Mouse (Mus musculus) intestine, embryonic 15.5 days (tissue): ENCODE data around the gene Vipr1. TPM values are rescaled to one million over a fixed set of nuclear protein-coding genes. Genes with fewer than 3 reads are reported as not detected.

Experiments
- ATAC-seq: fragments of 200-750 bp; cut with Nextera tagmentation; 2 replicates; pipeline ENCODE4 v1.8.0; 2017; ENCODE audit warnings: moderate TSS enrichment, moderate library complexity
- H3K27ac ChIP-seq: fragments of 300-500 bp; sonication (generic); 2 replicates; pipeline ENCODE4 v1.5.1; 2015; ENCODE audit warnings: mild to moderate bottlenecking, inconsistent platforms
- H3K27me3 ChIP-seq: fragments of 300-500 bp; sonication (generic); replicated peaks from 2 replicates; pipeline ENCODE4 v1.6.1; 2015; ENCODE audit warnings: inconsistent platforms
- H3K36me3 ChIP-seq: fragments of 300-500 bp; sonication (generic); 2 replicates; pipeline ENCODE4 v1.6.1; 2015; ENCODE audit warnings: inconsistent platforms
- H3K4me1 ChIP-seq: fragments of 300-500 bp; sonication (generic); replicated peaks from 2 replicates; pipeline ENCODE4 v1.6.1; 2015; ENCODE audit warnings: inconsistent platforms
- H3K4me2 ChIP-seq: fragments of 300-500 bp; sonication (generic); replicated peaks from 2 replicates; pipeline ENCODE4 v1.6.1; 2015; ENCODE audit warnings: mild to moderate bottlenecking, inconsistent platforms
- H3K4me3 ChIP-seq: fragments of 300-500 bp; sonication (generic); replicated peaks from 2 replicates; pipeline ENCODE4 v1.5.1; 2015; ENCODE audit warnings: inconsistent platforms
- H3K9ac ChIP-seq: fragments of 300-500 bp; sonication (generic); 2 replicates; pipeline ENCODE4 v1.6.1; 2015; ENCODE audit warnings: inconsistent platforms
- H3K9me3 ChIP-seq: fragments of 300-500 bp; sonication (generic); 2 replicates; pipeline ENCODE4 v1.6.1; 2016; ENCODE audit warnings: inconsistent platforms
- WGBS: fragments of 180-500 bp; shearing (Covaris S2); methylation state at CpG from one replicate; pipeline ENCODE4 v1.1.7; 2015; 5-methylcytosine and 5-hydroxymethylcytosine counted together
- polyA plus RNA-seq: library from polyadenylated mRNA; unstranded; fragments of >200 nt; fragmentation: Nextera tagmentation; extraction: Ambion mirVana; gene quantifications from 2 replicates; pipeline ENCODE4 v1.2.1, GENCODE M21; 2015

Vipr1 gene
- polyA plus RNA-seq, 1 experiment from 2014 or later, result 7.0 TPM

DNA sequence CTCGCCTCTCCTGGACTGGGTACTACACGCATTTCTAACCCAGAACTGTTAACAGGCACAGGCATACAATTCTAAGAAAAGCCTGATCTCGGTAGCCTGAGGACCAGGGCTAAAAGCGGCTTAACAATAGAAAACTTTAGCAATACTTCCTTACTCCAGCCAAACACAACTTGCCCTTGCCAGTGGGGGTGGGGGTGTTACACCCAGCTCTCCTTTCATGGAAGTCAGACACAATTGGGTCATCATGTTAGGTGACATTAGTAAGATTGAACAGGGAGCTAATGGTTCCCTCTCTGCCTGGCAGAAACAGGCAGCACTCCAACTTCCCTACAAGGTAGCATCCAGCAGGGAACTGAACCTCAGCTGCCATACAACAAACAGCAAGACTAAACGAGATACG lies 33.1 kb upstream of the Vipr1 start:
- Histone ChIP-seq H3K27ac (no peak overlapping the region), H3K9ac (no peak overlapping the region), H3K36me3 (no peaks in the 10 kb centered on the region), H3K27me3 (no peaks in the 10 kb centered on the region), H3K4me3 (no peak overlapping the region), H3K4me2 (no peak overlapping the region), H3K4me1 (no peaks in the 10 kb centered on the region), H3K9me3 (no peaks in the 10 kb centered on the region)
- WGBS, result 70% methylated on average over 6 of the region's 6 CpGs
- ATAC-seq, result no peak

DNA sequence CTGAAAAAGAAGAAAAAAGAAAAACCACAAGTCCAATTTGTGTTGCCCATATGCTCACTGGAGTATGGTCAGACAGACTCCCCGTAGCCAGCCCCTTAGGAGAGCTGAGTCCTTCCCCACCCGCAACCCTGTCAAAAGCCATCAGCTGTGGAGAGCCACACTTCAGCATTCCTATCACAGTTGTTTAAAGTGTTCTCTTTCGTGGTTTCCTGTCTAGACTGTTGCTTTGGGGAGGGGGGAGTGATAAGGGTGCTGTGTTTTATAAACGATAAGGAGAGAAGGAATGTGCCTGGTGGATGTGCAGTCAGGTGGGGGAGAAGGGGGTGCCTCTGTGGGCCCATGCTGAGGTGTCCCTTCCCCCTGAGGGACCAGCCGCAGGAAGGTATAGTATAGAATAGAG lies 29.3 kb upstream of the Vipr1 start:
- Histone ChIP-seq H3K36me3 (no peaks in the 10 kb centered on the region), H3K27me3 (no peaks in the 10 kb centered on the region), H3K27ac (no peak overlapping the region), H3K9me3 (no peaks in the 10 kb centered on the region), H3K4me1 (no peaks in the 10 kb centered on the region), H3K4me2 (no peak overlapping the region), H3K4me3 (no peak overlapping the region), H3K9ac (no peak overlapping the region)
- ATAC-seq, result no peak
- WGBS, result 21% methylated on average over 4 of the region's 5 CpGs

DNA sequence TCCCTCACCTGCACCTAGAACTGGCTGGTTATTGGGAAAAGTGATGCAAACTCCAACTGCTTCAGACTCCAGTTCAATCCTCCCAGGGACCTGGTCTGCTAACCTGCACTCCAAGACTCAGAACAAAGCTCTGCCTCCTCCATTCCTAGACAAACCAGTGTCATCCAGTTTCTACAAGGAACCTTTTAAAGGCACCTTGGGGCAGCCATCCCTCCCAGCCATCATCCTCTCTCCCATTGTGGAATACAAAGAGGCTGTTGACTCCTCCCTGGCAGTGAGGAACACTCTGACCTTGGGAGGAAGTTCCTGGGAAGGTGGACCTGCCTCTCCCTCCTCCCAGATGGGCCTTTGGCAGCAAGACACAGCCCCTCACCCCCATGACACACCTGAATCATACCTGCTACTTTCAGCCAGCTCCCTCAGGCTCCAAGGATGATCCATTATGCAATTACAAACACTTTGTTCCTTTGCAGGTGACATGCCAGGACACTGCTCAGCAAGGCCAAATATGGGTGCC lies 28.2 kb upstream of the Vipr1 start:
- H3K27me3 ChIP-seq, result no peaks in the 10 kb centered on the region
- no peaks in the 10 kb centered on the region for H3K4me1 ChIP-seq
- no peak overlapping the region for H3K4me2 ChIP-seq
- H3K27ac ChIP-seq, result no peak overlapping the region
- H3K36me3 ChIP-seq, result no peaks in the 10 kb centered on the region
- no peak overlapping the region for H3K4me3 ChIP-seq
- no peak for ATAC-seq
- no peak overlapping the region for H3K9ac ChIP-seq
- H3K9me3 ChIP-seq, result no peaks in the 10 kb centered on the region

DNA sequence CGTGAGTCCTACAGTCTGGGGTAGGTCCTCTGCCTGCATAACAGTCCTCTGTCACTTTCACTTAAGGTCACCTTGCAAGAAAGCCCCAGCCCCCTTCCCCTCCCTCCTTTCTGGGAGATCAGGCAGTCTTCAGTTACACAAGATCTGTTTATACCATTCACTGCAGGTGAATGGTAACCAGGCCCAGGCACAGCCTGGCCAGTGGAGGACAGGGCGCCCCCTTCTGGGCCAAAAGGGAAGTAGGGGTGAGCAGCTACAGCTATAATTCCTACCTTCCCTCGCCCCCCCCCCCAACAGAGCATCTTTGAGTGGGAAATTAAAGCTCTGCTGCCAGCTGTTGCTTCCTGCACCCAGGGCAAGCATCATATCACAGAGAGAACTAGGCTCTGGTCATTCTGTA lies 26.0 kb upstream of the Vipr1 start:
- no peak for ATAC-seq
- WGBS, result 53% methylated on average over 3 of the region's 3 CpGs
- no peaks in the 10 kb centered on the region for H3K4me1 ChIP-seq
- no peaks in the 10 kb centered on the region for H3K27me3 ChIP-seq
- H3K36me3 ChIP-seq, result no peaks in the 10 kb centered on the region
- H3K9ac ChIP-seq, result no peak overlapping the region
- H3K4me3 ChIP-seq, result no peak overlapping the region
- no peak overlapping the region for H3K4me2 ChIP-seq
- no peak overlapping the region for H3K27ac ChIP-seq
- H3K9me3 ChIP-seq, result no peaks in the 10 kb centered on the region

DNA sequence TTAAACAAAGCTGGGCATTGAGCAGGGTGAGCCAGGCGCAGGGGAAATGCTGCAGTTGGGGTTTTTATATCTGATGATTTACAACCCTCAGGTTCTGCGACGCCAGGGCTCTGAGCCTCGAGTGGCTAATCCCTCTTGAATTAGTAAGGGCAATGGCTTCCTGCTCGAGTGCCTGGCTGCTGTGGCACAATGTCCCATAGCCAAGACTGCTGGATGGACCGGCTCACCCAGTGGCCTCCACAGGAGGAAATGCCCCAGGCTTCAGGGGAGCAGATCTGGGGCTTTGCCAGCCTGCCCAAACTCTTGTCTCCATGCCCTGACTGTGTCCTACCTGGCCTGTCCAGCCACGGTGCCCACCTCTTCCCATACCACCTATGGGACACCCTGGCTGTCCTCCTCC lies 23.1 kb upstream of the Vipr1 start:
- H3K4me2 ChIP-seq, result no peak overlapping the region
- WGBS, result 38% methylated on average over 7 of the region's 7 CpGs
- no peaks in the 10 kb centered on the region for H3K9me3 ChIP-seq
- ATAC-seq, result no peak
- no peak overlapping the region for H3K9ac ChIP-seq
- H3K4me1 ChIP-seq, result no peaks in the 10 kb centered on the region
- H3K27ac ChIP-seq, result no peak overlapping the region
- H3K27me3 ChIP-seq, result no peaks in the 10 kb centered on the region
- H3K36me3 ChIP-seq, result no peaks in the 10 kb centered on the region
- no peak overlapping the region for H3K4me3 ChIP-seq

DNA sequence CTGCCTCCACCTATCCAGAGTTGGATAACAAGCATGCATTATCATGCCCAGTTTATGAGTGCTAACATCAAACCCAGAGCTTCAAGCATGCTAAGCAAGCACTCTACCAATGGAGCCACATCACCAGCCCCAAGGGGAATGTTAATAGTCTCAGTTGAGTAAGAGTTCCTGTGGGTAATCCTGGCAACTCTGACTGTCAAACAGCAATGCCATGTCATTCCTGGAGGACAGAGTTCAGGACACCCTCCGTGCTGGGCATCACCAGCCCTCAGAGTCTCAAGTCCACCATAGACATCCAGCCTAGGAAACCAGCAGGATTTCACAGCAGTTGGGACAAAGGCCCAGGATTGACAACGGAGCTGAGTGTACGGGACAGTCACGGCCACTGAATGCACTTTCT lies 19.3 kb upstream of the Vipr1 start:
- Histone ChIP-seq H3K4me1 (no peaks in the 10 kb centered on the region), H3K27me3 (no peaks in the 10 kb centered on the region), H3K4me2 (no peak overlapping the region), H3K9ac (no peak overlapping the region), H3K9me3 (no peaks in the 10 kb centered on the region), H3K27ac (no peak overlapping the region), H3K4me3 (no peak overlapping the region), H3K36me3 (no peaks in the 10 kb centered on the region)
- WGBS, result 92% methylated on average over 4 of the region's 4 CpGs
- ATAC-seq, result no peak

- no peaks in the 10 kb centered on the region for H3K36me3 ChIP-seq
- H3K9ac ChIP-seq, result no peak overlapping the region
- H3K4me2 ChIP-seq, result no peak overlapping the region
- ATAC-seq, result no peak
- H3K4me3 ChIP-seq, result no peak overlapping the region
- H3K9me3 ChIP-seq, result no peaks in the 10 kb centered on the region
- H3K27ac ChIP-seq, result no peak overlapping the region
- 73% methylated on average over 2 of the region's 2 CpGs for WGBS
- no peaks in the 10 kb centered on the region for H3K4me1 ChIP-seq
- H3K27me3 ChIP-seq, result no peaks in the 10 kb centered on the region
Measured at GRCm38 (mm10) chr9:121624920-121625319, 17.6 kb upstream of the Vipr1 start.

DNA sequence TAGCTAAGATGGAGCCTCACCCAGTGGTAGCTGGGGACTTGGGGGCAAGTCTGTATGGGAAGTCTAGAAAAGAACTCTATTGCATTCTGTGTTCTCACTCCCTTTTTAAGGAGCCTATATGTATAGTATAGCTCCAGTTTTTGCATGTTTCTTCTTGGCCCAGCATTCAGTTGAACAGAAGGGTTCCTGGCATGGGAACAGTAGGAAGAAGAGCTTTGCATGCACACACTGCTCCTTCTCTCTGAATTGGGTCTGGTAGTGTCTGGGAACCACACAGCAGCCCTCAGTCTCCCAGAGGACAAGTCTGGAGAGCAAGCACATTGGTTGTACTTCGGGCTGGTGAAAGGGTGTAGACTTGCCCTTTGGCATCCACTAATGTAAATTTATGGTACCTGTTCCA lies 11.9 kb upstream of the Vipr1 start:
- no peaks in the 10 kb centered on the region for H3K27me3 ChIP-seq
- 0 out of 2 replicates have a peak, but pooled peaks cover 4% of the 10 kb centered on the region for H3K4me1 ChIP-seq
- ATAC-seq, result no peak
- no peak overlapping the region for H3K4me3 ChIP-seq
- no peak overlapping the region for H3K27ac ChIP-seq
- no peak overlapping the region for H3K9ac ChIP-seq
- WGBS, result 79% methylated on average over 1 of the region's 1 CpGs
- no peaks in the 10 kb centered on the region for H3K9me3 ChIP-seq
- H3K36me3 ChIP-seq, result no peaks in the 10 kb centered on the region
- H3K4me2 ChIP-seq, result no peak overlapping the region

DNA sequence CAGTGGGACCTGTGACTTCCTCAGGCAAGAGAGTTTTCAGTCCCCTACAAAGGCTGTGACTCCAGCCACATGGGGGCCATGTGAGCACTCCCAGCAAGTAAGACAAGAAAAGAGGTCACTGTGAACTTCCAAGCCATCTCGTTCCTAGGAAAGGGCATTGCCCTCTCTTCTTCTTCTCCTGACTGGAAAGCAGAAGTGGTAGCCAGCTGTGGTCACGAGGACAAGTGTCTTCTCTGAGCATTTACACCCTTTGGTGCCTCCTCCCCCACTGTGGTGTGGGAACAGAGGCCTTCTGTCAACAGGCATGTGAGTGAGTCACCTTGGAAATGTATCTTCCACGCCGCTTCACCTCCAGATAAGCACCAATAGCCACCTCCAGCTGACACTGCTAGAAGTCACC lies 10.6 kb upstream of the Vipr1 start:
- 47% methylated on average over 4 of the region's 4 CpGs for WGBS
- H3K27ac ChIP-seq, result no peak overlapping the region

GRCm38 (mm10) chr9:121632891-121633290 lies 9.6 kb upstream of the Vipr1 start:
- no peak overlapping the region for H3K9ac ChIP-seq
- H3K4me2 ChIP-seq, result no peak overlapping the region
- ATAC-seq, result no peak
- 85% methylated on average over 10 of the region's 10 CpGs for WGBS
- H3K27ac ChIP-seq, result no peak overlapping the region
- 0 out of 2 replicates have a peak, but pooled peaks cover 4% of the 10 kb centered on the region for H3K4me1 ChIP-seq
- H3K9me3 ChIP-seq, result no peaks in the 10 kb centered on the region
- H3K36me3 ChIP-seq, result no peaks in the 10 kb centered on the region
- H3K27me3 ChIP-seq, result no peaks in the 10 kb centered on the region
- H3K4me3 ChIP-seq, result no peak overlapping the region

More for the DNA sequence above, 10.6 kb upstream of the Vipr1 start:
- H3K4me3 ChIP-seq, result no peak overlapping the region
- no peak overlapping the region for H3K9ac ChIP-seq
- no peaks in the 10 kb centered on the region for H3K9me3 ChIP-seq
- 0 out of 2 replicates have a peak, but pooled peaks cover 4% of the 10 kb centered on the region for H3K4me1 ChIP-seq
- 0 out of 2 replicates have a peak, but pooled peaks have one; percentile 31 for ATAC-seq
- H3K4me2 ChIP-seq, result no peak overlapping the region
- no peaks in the 10 kb centered on the region for H3K27me3 ChIP-seq
- no peaks in the 10 kb centered on the region for H3K36me3 ChIP-seq

DNA sequence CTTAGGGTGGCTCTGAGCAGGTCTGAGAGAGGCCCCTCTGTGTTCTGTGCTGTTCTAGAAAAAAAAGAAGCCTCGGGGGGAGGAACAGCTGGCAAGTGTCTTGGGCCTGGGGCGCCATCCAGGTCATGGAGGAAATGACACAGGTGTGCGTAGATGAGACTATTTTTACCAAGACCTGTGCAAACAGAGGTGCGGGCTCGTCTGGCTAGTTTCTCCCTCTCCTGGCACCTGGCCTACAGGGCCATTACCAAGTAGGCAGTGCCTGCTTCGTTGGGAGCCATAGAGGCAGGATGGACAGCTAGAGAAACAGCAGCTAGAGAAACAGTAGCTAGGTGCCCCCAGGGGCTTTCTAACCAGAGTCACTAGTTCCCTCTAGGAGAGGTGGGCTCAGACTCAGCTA lies 9.2 kb upstream of the Vipr1 start:
- Histone ChIP-seq H3K9me3 (no peaks in the 10 kb centered on the region), H3K36me3 (no peaks in the 10 kb centered on the region), H3K4me1 (0 out of 2 replicates have a peak, but pooled peaks cover 4% of the 10 kb centered on the region), H3K9ac (no peak overlapping the region), H3K27ac (no peak overlapping the region), H3K4me3 (no peak overlapping the region), H3K4me2 (no peak overlapping the region), H3K27me3 (no peaks in the 10 kb centered on the region)
- 66% methylated on average over 6 of the region's 6 CpGs for WGBS
- no peak for ATAC-seq

- WGBS, result 58% methylated on average over 7 of the region's 7 CpGs
- Histone ChIP-seq H3K4me3 (no peak overlapping the region), H3K4me2 (no peak overlapping the region), H3K27me3 (peaks cover 8% of the 10 kb centered on the region), H3K27ac (no peak overlapping the region), H3K4me1 (0 out of 2 replicates have a peak, but pooled peaks cover 4% of the 10 kb centered on the region), H3K9ac (no peak overlapping the region), H3K36me3 (no peaks in the 10 kb centered on the region), H3K9me3 (no peaks in the 10 kb centered on the region)
- no peak for ATAC-seq
Measured at GRCm38 (mm10) chr9:121635835-121636576, 6.5 kb upstream of the Vipr1 start.

GRCm38 (mm10) chr9:121639790-121640189 lies 2.7 kb upstream of the Vipr1 start:
- no peak overlapping the region for H3K27ac ChIP-seq
- no peaks in the 10 kb centered on the region for H3K9me3 ChIP-seq
- 60% methylated on average over 16 of the region's 16 CpGs for WGBS
- peaks cover 40% of the 10 kb centered on the region for H3K27me3 ChIP-seq
- peaks cover 29% of the 10 kb centered on the region for H3K4me1 ChIP-seq
- no peak overlapping the region for H3K9ac ChIP-seq
- no peaks in the 10 kb centered on the region for H3K36me3 ChIP-seq
- no peak overlapping the region for H3K4me2 ChIP-seq
- no peak overlapping the region for H3K4me3 ChIP-seq
- no peak for ATAC-seq
